Mouse (Mus musculus): ENCODE data around the gene AI182371. TPM values are rescaled to one million over a fixed set of nuclear protein-coding genes. Genes with fewer than 3 reads are reported as not detected.
A peak's percentile ranks its signal among the peaks of the same experiment; 100 is the strongest.

AI182371 gene
- polyA plus RNA-seq, 1 experiment from 2014 or later, result 0.18 TPM

- Histone ChIP-seq H3K27me3 (replicated peaks; ENCODE audit: control insufficient read depth, insufficient read depth, low read length) (no peaks in the 10 kb centered on the region), H3K4me3 (ENCODE audit: low read depth, low read length) (no peak overlapping the region), H3K4me2 (ENCODE audit: low read length) (no peak overlapping the region), H3K36me3 (ENCODE audit: control insufficient read depth, insufficient read depth, low read length) (no peaks in the 10 kb centered on the region), H3K9ac (ENCODE audit: low read length) (no peak overlapping the region), H3K4me1 (replicated peaks; ENCODE audit: control insufficient read depth, insufficient read depth, low read length) (no peaks in the 10 kb centered on the region), H3K9me3 (ENCODE audit: control insufficient read depth, low read length) (no peaks in the 10 kb centered on the region), H3K27ac (ENCODE audit: low read depth) (no peak overlapping the region)
- DNase-seq (ENCODE audit: low spot score), result no peak
- ATAC-seq (replicated peaks; ENCODE audit: low FRiP score, low TSS enrichment, low read depth), result no peak
- WGBS, result 74% methylated on average over 6 of the region's 6 CpGs
These were observed 814 bp downstream of the AI182371 start for GRCm38 (mm10) chr2:35100529-35100928.

GRCm38 (mm10) chr2:35087418-35087817 lies 13.9 kb downstream of the AI182371 start:
- DNase-seq (ENCODE audit: low spot score) (no peak), ATAC-seq (replicated peaks; ENCODE audit: low FRiP score, low TSS enrichment, low read depth) (no peak)
- Histone ChIP-seq H3K27me3 (replicated peaks; ENCODE audit: control insufficient read depth, insufficient read depth, low read length) (no peaks in the 10 kb centered on the region), H3K36me3 (ENCODE audit: control insufficient read depth, insufficient read depth, low read length) (no peaks in the 10 kb centered on the region), H3K9ac (ENCODE audit: low read length) (no peak overlapping the region), H3K4me1 (replicated peaks; ENCODE audit: control insufficient read depth, insufficient read depth, low read length) (no peaks in the 10 kb centered on the region), H3K27ac (ENCODE audit: low read depth) (no peak overlapping the region), H3K4me3 (ENCODE audit: low read depth, low read length) (no peak overlapping the region), H3K9me3 (ENCODE audit: control insufficient read depth, low read length) (no peaks in the 10 kb centered on the region), H3K4me2 (ENCODE audit: low read length) (no peak overlapping the region)
- WGBS, result 70% methylated on average over 4 of the region's 4 CpGs

DNA sequence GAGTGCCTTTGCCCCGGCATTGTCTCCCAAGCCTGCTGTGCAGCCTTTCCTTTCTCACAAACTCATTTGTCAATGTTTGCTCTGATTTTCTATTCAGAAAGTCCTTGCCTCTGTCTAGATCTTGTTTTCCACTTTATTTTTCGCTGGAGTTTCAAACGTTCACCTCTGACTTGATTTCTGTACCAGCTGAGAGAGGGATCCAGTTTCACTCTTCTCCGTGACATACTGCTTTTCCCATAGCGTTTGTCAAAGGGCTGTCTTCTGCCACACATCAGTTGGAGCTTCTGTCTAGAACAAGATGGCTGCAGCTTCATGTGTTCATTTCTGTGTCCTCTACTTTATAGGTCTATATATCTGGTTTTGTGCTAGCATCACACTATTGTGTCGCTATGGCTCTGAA lies 22.2 kb downstream of the AI182371 start:
- WGBS, result 65% methylated on average over 6 of the region's 6 CpGs
- H3K9ac ChIP-seq (ENCODE audit: low read length), result no peak overlapping the region
- no peaks in the 10 kb centered on the region for H3K27me3 ChIP-seq (replicated peaks; ENCODE audit: control insufficient read depth, insufficient read depth, low read length)
- no peak overlapping the region for H3K4me2 ChIP-seq (ENCODE audit: low read length)
- no peaks in the 10 kb centered on the region for H3K36me3 ChIP-seq (ENCODE audit: control insufficient read depth, insufficient read depth, low read length)
- no peak for DNase-seq (ENCODE audit: low spot score)
- H3K27ac ChIP-seq (ENCODE audit: low read depth), result no peak overlapping the region
- no peak for ATAC-seq (replicated peaks; ENCODE audit: low FRiP score, low TSS enrichment, low read depth)
- H3K4me1 ChIP-seq (replicated peaks; ENCODE audit: control insufficient read depth, insufficient read depth, low read length), result no peaks in the 10 kb centered on the region
- no peak overlapping the region for H3K4me3 ChIP-seq (ENCODE audit: low read depth, low read length)
- H3K9me3 ChIP-seq (ENCODE audit: control insufficient read depth, low read length), result no peaks in the 10 kb centered on the region

GRCm38 (mm10) chr2:35074328-35074727 lies 27.0 kb downstream of the AI182371 start:
- Histone ChIP-seq H3K4me3 (ENCODE audit: low read depth, low read length) (no peak overlapping the region), H3K27ac (ENCODE audit: low read depth) (no peak overlapping the region), H3K4me1 (replicated peaks; ENCODE audit: control insufficient read depth, insufficient read depth, low read length) (no peaks in the 10 kb centered on the region), H3K9ac (ENCODE audit: low read length) (no peak overlapping the region), H3K36me3 (ENCODE audit: control insufficient read depth, insufficient read depth, low read length) (no peaks in the 10 kb centered on the region), H3K4me2 (ENCODE audit: low read length) (no peak overlapping the region), H3K27me3 (replicated peaks; ENCODE audit: control insufficient read depth, insufficient read depth, low read length) (no peaks in the 10 kb centered on the region), H3K9me3 (ENCODE audit: control insufficient read depth, low read length) (no peaks in the 10 kb centered on the region)
- 79% methylated on average over 3 of the region's 3 CpGs for WGBS
- no peak for DNase-seq (ENCODE audit: low spot score)
- 0 out of 2 replicates have a peak, but pooled peaks have one; percentile 53 for ATAC-seq (replicated peaks; ENCODE audit: low FRiP score, low TSS enrichment, low read depth)

- Histone ChIP-seq H3K4me1 (replicated peaks; ENCODE audit: control insufficient read depth, insufficient read depth, low read length) (no peaks in the 10 kb centered on the region), H3K9ac (ENCODE audit: low read length) (no peak overlapping the region), H3K36me3 (ENCODE audit: control insufficient read depth, insufficient read depth, low read length) (no peaks in the 10 kb centered on the region), H3K27ac (ENCODE audit: low read depth) (no peak overlapping the region), H3K4me2 (ENCODE audit: low read length) (no peak overlapping the region), H3K9me3 (ENCODE audit: control insufficient read depth, low read length) (no peaks in the 10 kb centered on the region), H3K4me3 (ENCODE audit: low read depth, low read length) (no peak overlapping the region), H3K27me3 (replicated peaks; ENCODE audit: control insufficient read depth, insufficient read depth, low read length) (no peaks in the 10 kb centered on the region)
- no peak for DNase-seq (ENCODE audit: low spot score)
- 57% methylated on average over 2 of the region's 2 CpGs for WGBS
- no peak for ATAC-seq (replicated peaks; ENCODE audit: low FRiP score, low TSS enrichment, low read depth)
These were observed 28.8 kb downstream of the AI182371 start for GRCm38 (mm10) chr2:35072547-35072946.

DNA sequence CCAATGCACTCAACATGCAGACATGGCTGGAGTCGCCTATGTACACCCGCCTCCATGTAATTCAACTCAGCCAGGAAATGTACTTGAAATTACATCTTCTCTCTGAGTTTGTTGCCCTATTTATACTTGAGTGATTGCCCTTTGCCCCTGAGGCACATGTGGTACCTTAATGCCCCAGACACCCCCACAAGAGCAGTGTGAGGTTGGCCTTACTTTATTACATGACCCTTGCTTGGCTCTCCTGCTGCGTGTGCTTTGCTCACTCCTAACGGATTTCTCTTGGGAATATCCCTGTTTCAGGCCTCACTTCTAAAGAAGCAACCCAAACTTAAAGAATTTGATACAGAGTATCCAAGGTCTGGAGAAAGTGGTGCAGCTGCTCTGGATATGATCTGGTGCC lies 31.1 kb downstream of the AI182371 start:
- Histone ChIP-seq H3K36me3 (ENCODE audit: control insufficient read depth, insufficient read depth, low read length) (no peaks in the 10 kb centered on the region), H3K27ac (ENCODE audit: low read depth) (no peak overlapping the region), H3K4me1 (replicated peaks; ENCODE audit: control insufficient read depth, insufficient read depth, low read length) (no peaks in the 10 kb centered on the region), H3K4me3 (ENCODE audit: low read depth, low read length) (no peak overlapping the region), H3K4me2 (ENCODE audit: low read length) (no peak overlapping the region), H3K27me3 (replicated peaks; ENCODE audit: control insufficient read depth, insufficient read depth, low read length) (no peaks in the 10 kb centered on the region), H3K9me3 (ENCODE audit: control insufficient read depth, low read length) (no peaks in the 10 kb centered on the region), H3K9ac (ENCODE audit: low read length) (no peak overlapping the region)
- 80% methylated on average over 4 of the region's 4 CpGs for WGBS
- ATAC-seq (replicated peaks; ENCODE audit: low FRiP score, low TSS enrichment, low read depth) (no peak), DNase-seq (ENCODE audit: low spot score) (no peak)

GRCm38 (mm10) chr2:35069124-35069523 lies 32.2 kb downstream of the AI182371 start:
- WGBS, result 83% methylated on average over 1 of the region's 1 CpGs
- Histone ChIP-seq H3K4me3 (ENCODE audit: low read depth, low read length) (no peak overlapping the region), H3K9ac (ENCODE audit: low read length) (no peak overlapping the region), H3K4me1 (replicated peaks; ENCODE audit: control insufficient read depth, insufficient read depth, low read length) (no peaks in the 10 kb centered on the region), H3K36me3 (ENCODE audit: control insufficient read depth, insufficient read depth, low read length) (no peaks in the 10 kb centered on the region), H3K4me2 (ENCODE audit: low read length) (no peak overlapping the region), H3K27ac (ENCODE audit: low read depth) (no peak overlapping the region), H3K27me3 (replicated peaks; ENCODE audit: control insufficient read depth, insufficient read depth, low read length) (no peaks in the 10 kb centered on the region), H3K9me3 (ENCODE audit: control insufficient read depth, low read length) (no peaks in the 10 kb centered on the region)
- DNase-seq (ENCODE audit: low spot score) (no peak), ATAC-seq (replicated peaks; ENCODE audit: low FRiP score, low TSS enrichment, low read depth) (no peak)

GRCm38 (mm10) chr2:35067117-35067516 lies 34.2 kb downstream of the AI182371 start:
- 84% methylated on average over 11 of the region's 11 CpGs for WGBS
- Histone ChIP-seq H3K4me1 (replicated peaks; ENCODE audit: control insufficient read depth, insufficient read depth, low read length) (no peaks in the 10 kb centered on the region), H3K4me2 (ENCODE audit: low read length) (no peak overlapping the region), H3K36me3 (ENCODE audit: control insufficient read depth, insufficient read depth, low read length) (no peaks in the 10 kb centered on the region), H3K4me3 (ENCODE audit: low read depth, low read length) (no peak overlapping the region), H3K9me3 (ENCODE audit: control insufficient read depth, low read length) (no peaks in the 10 kb centered on the region), H3K9ac (ENCODE audit: low read length) (no peak overlapping the region), H3K27ac (ENCODE audit: low read depth) (no peak overlapping the region), H3K27me3 (replicated peaks; ENCODE audit: control insufficient read depth, insufficient read depth, low read length) (no peaks in the 10 kb centered on the region)
- ATAC-seq (replicated peaks; ENCODE audit: low FRiP score, low TSS enrichment, low read depth), result no peak
- no peak for DNase-seq (ENCODE audit: low spot score)

- no peaks in the 10 kb centered on the region for H3K36me3 ChIP-seq (ENCODE audit: control insufficient read depth, insufficient read depth, low read length)
- ATAC-seq (replicated peaks; ENCODE audit: low FRiP score, low TSS enrichment, low read depth) (no peak), DNase-seq (ENCODE audit: low spot score) (no peak)
- no peaks in the 10 kb centered on the region for H3K27me3 ChIP-seq (replicated peaks; ENCODE audit: control insufficient read depth, insufficient read depth, low read length)
- no peak overlapping the region for H3K9ac ChIP-seq (ENCODE audit: low read length)
- no peaks in the 10 kb centered on the region for H3K9me3 ChIP-seq (ENCODE audit: control insufficient read depth, low read length)
- H3K4me1 ChIP-seq (replicated peaks; ENCODE audit: control insufficient read depth, insufficient read depth, low read length), result no peaks in the 10 kb centered on the region
- no peak overlapping the region for H3K4me3 ChIP-seq (ENCODE audit: low read depth, low read length)
- WGBS, result 92% methylated on average over 13 of the region's 13 CpGs
- no peak overlapping the region for H3K27ac ChIP-seq (ENCODE audit: low read depth)
- H3K4me2 ChIP-seq (ENCODE audit: low read length), result no peak overlapping the region
These were observed 34.7 kb downstream of the AI182371 start for GRCm38 (mm10) chr2:35066525-35067082.
